Mouse (Mus musculus): ENCODE measurements around the gene Adssl1. TPM values are rescaled to one million over a fixed set of nuclear protein-coding genes. Genes with fewer than 3 reads are reported as not detected.
A peak's percentile ranks its signal among the peaks of the same experiment; 100 is the strongest.

The Adssl1 gene
- total and polyA plus RNA-seq, 2 experiments from 2014 or later, result 2.6 to 8.4 TPM

DNA sequence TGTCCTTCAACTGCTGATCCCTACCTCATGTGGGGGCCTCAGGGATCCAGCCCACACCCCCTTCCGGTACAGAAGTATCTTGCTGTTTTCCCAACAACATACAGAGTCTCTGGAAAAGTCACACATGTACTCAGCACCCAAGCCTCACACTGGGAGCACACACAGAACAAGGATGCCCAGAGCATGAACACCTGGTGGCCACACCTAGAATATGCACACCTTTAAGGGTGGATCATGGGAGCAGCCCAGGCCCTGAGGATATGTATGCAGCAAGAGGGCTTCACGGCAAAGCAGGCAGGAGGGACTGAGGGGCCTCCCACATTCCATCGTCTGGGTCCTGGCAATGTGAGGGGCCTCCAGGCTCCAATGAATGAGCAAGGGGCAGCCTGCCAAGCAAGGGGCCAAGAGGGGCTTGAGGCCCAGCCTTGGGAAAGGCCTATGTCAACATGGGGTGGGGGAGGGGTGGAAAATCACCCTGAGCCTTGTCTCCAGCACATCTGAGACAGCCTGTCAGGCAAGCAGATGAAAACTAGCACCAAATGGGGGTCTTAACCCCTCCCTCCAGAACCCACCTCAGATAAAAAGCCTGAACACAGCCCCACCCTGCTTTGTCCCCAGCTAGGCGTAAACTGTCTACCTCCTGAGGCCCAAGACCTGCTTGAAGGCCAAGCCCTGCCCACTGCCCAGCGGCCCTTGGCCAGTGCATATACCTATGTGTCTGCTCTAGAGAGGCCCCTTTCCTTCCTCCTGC, 40.9 kb downstream of the Adssl1 start:
- DNase-seq (ENCODE audit: low spot score) (peak; percentile 86), ATAC-seq (peak; percentile 36)
- 22% methylated on average over 5 of the region's 5 CpGs for WGBS
- H3K27me3 ChIP-seq (ENCODE audit: insufficient read depth, low read length), result no peaks in the 10 kb centered on the region
- no peak for TF ChIP-seq CTCF (IDR thresholded peaks at IDR 0.05; ENCODE audit: low read depth)
- H3K9me3 ChIP-seq (ENCODE audit: low read length), result no peaks in the 10 kb centered on the region
- 0 out of 2 replicates have a peak overlapping the region, but pooled peaks have one; percentile 1 for H3K9ac ChIP-seq (replicated peaks; ENCODE audit: low read length)
- H3K36me3 ChIP-seq (ENCODE audit: insufficient read depth, low read length), result peaks cover 44% of the 10 kb centered on the region
- no peak overlapping the region for H3K4me2 ChIP-seq (ENCODE audit: low read depth, low read length)
- H3K27ac ChIP-seq, result peak overlapping the region; percentile 22
- H3K4me1 ChIP-seq (ENCODE audit: insufficient read depth, low read length), result peaks cover 32% of the 10 kb centered on the region
- H3K4me3 ChIP-seq (ENCODE audit: low read length), result no peak overlapping the region

DNA sequence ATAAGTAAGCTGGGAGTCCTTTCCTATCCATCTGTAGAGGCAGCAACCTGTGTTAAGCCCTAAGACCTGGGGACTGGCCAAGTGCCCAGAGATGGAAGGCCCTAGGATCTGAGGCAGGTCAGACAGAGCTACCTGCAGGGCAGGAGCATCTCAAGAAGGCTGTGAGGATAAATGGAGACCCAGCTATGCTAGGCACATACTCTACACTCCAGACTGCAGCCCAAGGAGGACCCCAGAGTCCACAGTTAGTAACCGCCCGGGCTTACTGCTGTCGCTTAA, 41.4 kb downstream of the Adssl1 start:
- no peak for ATAC-seq
- H3K36me3 ChIP-seq (ENCODE audit: insufficient read depth, low read length), result peaks cover 39% of the 10 kb centered on the region

DNA sequence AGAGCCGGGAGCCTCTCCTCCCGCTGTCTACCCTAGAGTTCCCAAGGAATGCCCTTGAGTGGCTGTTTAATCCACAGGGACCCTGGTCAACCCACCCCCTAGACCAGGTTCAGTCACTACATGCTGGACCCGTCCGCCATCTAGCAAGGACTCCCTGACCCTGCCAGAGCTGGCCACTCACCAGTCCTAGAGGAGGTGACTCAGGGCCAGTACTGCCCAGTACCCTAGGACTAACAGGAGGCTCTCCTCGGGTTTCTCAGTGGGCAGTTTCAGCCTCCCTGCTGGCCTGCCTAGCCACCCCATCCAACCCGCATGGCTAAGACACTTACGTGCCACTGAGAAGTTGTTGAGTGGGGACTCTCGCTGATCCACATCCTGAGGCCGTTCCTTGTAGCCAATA, 42.0 kb downstream of the Adssl1 start:
- peaks cover 40% of the 10 kb centered on the region for H3K4me1 ChIP-seq (ENCODE audit: insufficient read depth, low read length)
- no peak overlapping the region for H3K9ac ChIP-seq (replicated peaks; ENCODE audit: low read length)
- H3K36me3 ChIP-seq (ENCODE audit: insufficient read depth, low read length), result peaks cover 34% of the 10 kb centered on the region
- DNase-seq (ENCODE audit: low spot score) (no peak), ATAC-seq (no peak)
- H3K27me3 ChIP-seq (ENCODE audit: insufficient read depth, low read length), result no peaks in the 10 kb centered on the region
- no peak overlapping the region for H3K4me3 ChIP-seq (ENCODE audit: low read length)
- H3K27ac ChIP-seq, result no peak overlapping the region; the same call in 1 of the 2 replicates
- no peak overlapping the region for H3K4me2 ChIP-seq (ENCODE audit: low read depth, low read length)
- WGBS, result 63% methylated on average over 9 of the region's 9 CpGs
- no peak for TF ChIP-seq CTCF (IDR thresholded peaks at IDR 0.05; ENCODE audit: low read depth)
- no peaks in the 10 kb centered on the region for H3K9me3 ChIP-seq (ENCODE audit: low read length)

More for the DNA sequence above, 41.4 kb downstream of the Adssl1 start:
- DNase-seq (ENCODE audit: low spot score), result no peak
- peaks cover 37% of the 10 kb centered on the region for H3K4me1 ChIP-seq (ENCODE audit: insufficient read depth, low read length)
- 0 out of 2 replicates have a peak overlapping the region, but pooled peaks have one; percentile 1 for H3K9ac ChIP-seq (replicated peaks; ENCODE audit: low read length)
- H3K4me2 ChIP-seq (ENCODE audit: low read depth, low read length), result no peak overlapping the region
- no peaks in the 10 kb centered on the region for H3K9me3 ChIP-seq (ENCODE audit: low read length)
- H3K27me3 ChIP-seq (ENCODE audit: insufficient read depth, low read length), result no peaks in the 10 kb centered on the region
- no peak for TF ChIP-seq CTCF (IDR thresholded peaks at IDR 0.05; ENCODE audit: low read depth)
- WGBS, result 43% methylated on average over 3 of the region's 3 CpGs
- H3K4me3 ChIP-seq (ENCODE audit: low read length), result no peak overlapping the region
- peak overlapping the region; percentile 22 for H3K27ac ChIP-seq

DNA sequence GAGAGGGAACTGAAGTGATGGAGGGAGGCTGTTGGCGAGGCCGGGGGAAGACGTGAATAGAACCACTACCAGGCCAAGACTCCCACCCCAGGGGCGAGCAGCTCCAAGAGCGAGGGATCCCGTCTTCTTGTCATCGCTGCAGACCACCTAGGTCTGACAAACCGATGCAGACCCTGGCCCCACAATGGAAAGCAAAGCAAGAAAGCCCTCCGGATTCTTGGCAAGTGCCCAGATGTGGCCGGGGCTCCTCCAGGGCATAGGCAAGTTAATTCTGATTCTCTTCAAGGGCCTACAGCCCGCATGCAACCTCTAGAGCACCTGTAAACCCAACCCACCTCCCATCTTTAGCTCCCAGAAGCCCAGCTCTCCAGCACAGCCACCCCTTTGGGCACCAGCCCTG, 43.5 kb downstream of the Adssl1 start:
- H3K27me3 ChIP-seq (ENCODE audit: insufficient read depth, low read length), result no peaks in the 10 kb centered on the region
- 0 out of 2 replicates have a peak overlapping the region, but pooled peaks have one; percentile 13 for H3K9ac ChIP-seq (replicated peaks; ENCODE audit: low read length)
- no peaks in the 10 kb centered on the region for H3K9me3 ChIP-seq (ENCODE audit: low read length)
- peaks cover 46% of the 10 kb centered on the region for H3K4me1 ChIP-seq (ENCODE audit: insufficient read depth, low read length)
- H3K4me3 ChIP-seq (ENCODE audit: low read length), result no peak overlapping the region
- DNase-seq (ENCODE audit: low spot score), result no peak
- peaks cover 33% of the 10 kb centered on the region for H3K36me3 ChIP-seq (ENCODE audit: insufficient read depth, low read length)
- ATAC-seq, result no peak
- no peak for TF ChIP-seq CTCF (IDR thresholded peaks at IDR 0.05; ENCODE audit: low read depth)
- 0 out of 2 replicates have a peak overlapping the region, but pooled peaks have one; percentile 24 for H3K4me2 ChIP-seq (ENCODE audit: low read depth, low read length)
- H3K27ac ChIP-seq, result peak overlapping the region; percentile 82
- WGBS, result 47% methylated on average over 11 of the region's 11 CpGs

DNA sequence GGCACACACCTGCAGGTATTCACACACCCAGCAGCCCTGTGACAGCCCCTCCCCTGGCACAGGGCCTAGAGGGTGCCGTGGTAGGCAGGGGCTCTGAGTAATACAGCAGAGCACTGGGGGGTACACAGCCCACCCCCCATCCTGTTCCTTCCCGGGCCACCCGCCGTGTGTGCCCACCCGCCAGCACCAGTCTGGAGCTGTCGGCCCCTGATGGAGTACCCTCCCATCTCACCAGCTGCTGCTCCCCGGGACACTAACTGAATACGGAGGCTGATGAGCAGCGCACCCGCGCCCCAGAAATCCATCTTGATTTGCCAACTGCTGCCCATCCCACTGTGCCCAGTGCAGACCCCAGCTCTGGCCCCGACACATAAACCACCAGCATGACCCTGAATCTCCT, 43.9 kb downstream of the Adssl1 start:
- DNase-seq (ENCODE audit: low spot score) (no peak), ATAC-seq (peak; percentile 14; the same call in 1 of the 2 replicates)
- H3K27ac ChIP-seq, result peak overlapping the region; percentile 82
- peaks cover 46% of the 10 kb centered on the region for H3K4me1 ChIP-seq (ENCODE audit: insufficient read depth, low read length)
- H3K27me3 ChIP-seq (ENCODE audit: insufficient read depth, low read length), result no peaks in the 10 kb centered on the region
- H3K9ac ChIP-seq (replicated peaks; ENCODE audit: low read length), result 0 out of 2 replicates have a peak overlapping the region, but pooled peaks have one; percentile 13
- TF ChIP-seq CTCF (IDR thresholded peaks at IDR 0.05; ENCODE audit: low read depth), result no peak
- H3K36me3 ChIP-seq (ENCODE audit: insufficient read depth, low read length), result peaks cover 31% of the 10 kb centered on the region
- 19% methylated on average over 12 of the region's 12 CpGs for WGBS
- peak overlapping the region; percentile 24; the same call in 1 of the 2 replicates for H3K4me2 ChIP-seq (ENCODE audit: low read depth, low read length)
- H3K9me3 ChIP-seq (ENCODE audit: low read length), result no peaks in the 10 kb centered on the region
- H3K4me3 ChIP-seq (ENCODE audit: low read length), result no peak overlapping the region

DNA sequence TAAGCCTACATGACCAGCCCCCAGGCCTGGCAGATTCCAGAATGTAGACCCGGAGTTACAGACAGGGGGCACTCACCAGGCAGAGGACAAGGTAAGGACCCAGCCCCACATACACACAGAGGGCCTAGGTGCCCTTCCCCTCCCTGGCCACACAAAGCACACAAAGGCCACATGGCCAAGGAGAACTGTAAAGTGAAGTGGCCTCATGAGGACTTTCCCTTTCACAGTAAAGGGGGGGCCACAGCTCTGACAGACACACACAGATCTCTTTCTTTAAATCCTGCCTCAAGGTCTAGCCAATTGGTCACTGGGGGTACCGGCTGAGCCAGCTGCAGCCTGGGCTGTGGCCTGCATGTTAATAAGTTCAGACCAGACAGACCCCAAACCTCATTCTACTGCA, 44.3 kb downstream of the Adssl1 start:
- Histone ChIP-seq H3K27me3 (ENCODE audit: insufficient read depth, low read length) (no peaks in the 10 kb centered on the region), H3K4me3 (ENCODE audit: low read length) (no peak overlapping the region), H3K9ac (replicated peaks; ENCODE audit: low read length) (0 out of 2 replicates have a peak overlapping the region, but pooled peaks have one; percentile 13), H3K4me1 (ENCODE audit: insufficient read depth, low read length) (peaks cover 46% of the 10 kb centered on the region), H3K27ac (peak overlapping the region; percentile 82), H3K4me2 (ENCODE audit: low read depth, low read length) (peak overlapping the region; percentile 24; the same call in 1 of the 2 replicates), H3K36me3 (ENCODE audit: insufficient read depth, low read length) (peaks cover 31% of the 10 kb centered on the region), H3K9me3 (ENCODE audit: low read length) (no peaks in the 10 kb centered on the region)
- ATAC-seq (peak; percentile 70), DNase-seq (ENCODE audit: low spot score) (peak; percentile 74)
- 8% methylated on average over 2 of the region's 2 CpGs for WGBS
- TF ChIP-seq CTCF (IDR thresholded peaks at IDR 0.05; ENCODE audit: low read depth), result no peak; the same call in 1 of the 2 replicates

DNA sequence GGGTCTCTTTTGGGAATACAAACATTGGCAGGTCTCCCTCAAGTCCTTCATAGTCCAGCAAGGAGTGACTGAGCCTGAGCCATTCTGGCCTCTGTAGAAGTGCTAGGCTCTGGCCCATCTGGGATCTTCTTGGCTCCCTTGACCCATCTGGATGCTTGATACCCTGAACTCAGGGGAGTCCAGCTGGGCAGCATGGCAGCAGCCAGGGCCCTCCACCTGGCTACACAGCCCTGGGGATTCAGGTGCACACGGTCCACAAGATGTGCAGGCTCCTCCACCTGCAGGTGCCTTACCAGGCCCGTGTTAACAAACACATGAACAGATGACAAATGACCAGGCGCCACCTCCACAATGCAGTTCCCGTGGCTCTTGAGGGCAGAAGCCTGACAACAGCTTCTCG, 44.8 kb downstream of the Adssl1 start:
- WGBS, result 21% methylated on average over 5 of the region's 5 CpGs
- Histone ChIP-seq H3K9ac (replicated peaks; ENCODE audit: low read length) (peak overlapping the region; percentile 24; the same call in 1 of the 2 replicates), H3K36me3 (ENCODE audit: insufficient read depth, low read length) (peaks cover 30% of the 10 kb centered on the region; the same call in 1 of the 2 replicates), H3K27ac (peak overlapping the region; percentile 82), H3K9me3 (ENCODE audit: low read length) (no peaks in the 10 kb centered on the region), H3K4me3 (ENCODE audit: low read length) (no peak overlapping the region), H3K4me1 (ENCODE audit: insufficient read depth, low read length) (peaks cover 46% of the 10 kb centered on the region), H3K27me3 (ENCODE audit: insufficient read depth, low read length) (no peaks in the 10 kb centered on the region), H3K4me2 (ENCODE audit: low read depth, low read length) (0 out of 2 replicates have a peak overlapping the region, but pooled peaks have one; percentile 21)
- DNase-seq (ENCODE audit: low spot score) (peak; percentile 34), ATAC-seq (no peak)
- no peak for TF ChIP-seq CTCF (IDR thresholded peaks at IDR 0.05; ENCODE audit: low read depth)
